Mouse (Mus musculus) kidney, postnatal 36 days (tissue): ENCODE data around the gene Sfxn5.

Experiments used
- DNase-seq, 2 experiments: peaks; one replicate each; pipeline ENCODE4 v3.0.0; 2021 to 2022; ENCODE audit warnings: mixed read lengths in 2 of 2

The Sfxn5 gene

GRCm38 (mm10) chr6:85332351-85332999 lies 747 bp downstream of the Sfxn5 start:
- peak; percentile 39 to 67 for DNase-seq

- no peak for DNase-seq
Observed at GRCm38 (mm10) chr6:85331736-85332135, 1.5 kb downstream of the Sfxn5 start.

GRCm38 (mm10) chr6:85331221-85331735 lies 1.9 kb downstream of the Sfxn5 start:
- peak; percentile 71 to 76 for DNase-seq

GRCm38 (mm10) chr6:85329666-85330185 lies 3.5 kb downstream of the Sfxn5 start:
- peak; percentile 33 to 46 for DNase-seq

- no peak for DNase-seq
Observed at GRCm38 (mm10) chr6:85326564-85326963, 6.7 kb downstream of the Sfxn5 start.

GRCm38 (mm10) chr6:85325109-85325508 lies 8.1 kb downstream of the Sfxn5 start:
- no peak for DNase-seq

- DNase-seq, result no peak
Observed at GRCm38 (mm10) chr6:85320445-85320866, 12.8 kb downstream of the Sfxn5 start.

- DNase-seq, result no peak
Observed at GRCm38 (mm10) chr6:85316211-85316610, 17.0 kb downstream of the Sfxn5 start.

- DNase-seq, result no peak
Observed at GRCm38 (mm10) chr6:85314064-85314798, 19.0 kb downstream of the Sfxn5 start.

GRCm38 (mm10) chr6:85307894-85308293 lies 25.3 kb downstream of the Sfxn5 start:
- DNase-seq, result no peak

- no peak for DNase-seq
Observed at GRCm38 (mm10) chr6:85306375-85306774, 26.8 kb downstream of the Sfxn5 start.

- DNase-seq, result no peak
Observed at GRCm38 (mm10) chr6:85305826-85306225, 27.4 kb downstream of the Sfxn5 start.

- no peak for DNase-seq
Observed at GRCm38 (mm10) chr6:85304966-85305365, 28.3 kb downstream of the Sfxn5 start.

GRCm38 (mm10) chr6:85302326-85303055 lies 30.7 kb downstream of the Sfxn5 start:
- DNase-seq, result peak; percentile 55 to 58

- peak; percentile 93 to 94 for DNase-seq
Observed at GRCm38 (mm10) chr6:85295384-85296167, 37.6 kb downstream of the Sfxn5 start.

GRCm38 (mm10) chr6:85294004-85294379 lies 39.2 kb downstream of the Sfxn5 start:
- no peak for DNase-seq

- peak; percentile 61 to 65 for DNase-seq
Observed at GRCm38 (mm10) chr6:85293255-85294003, 39.8 kb downstream of the Sfxn5 start.

GRCm38 (mm10) chr6:85290869-85291824 lies 42.1 kb downstream of the Sfxn5 start:
- DNase-seq, result peak in 1 of 2 experiments; percentile 30

- no peak for DNase-seq
Observed at GRCm38 (mm10) chr6:85288193-85288857, 44.9 kb downstream of the Sfxn5 start.
